Mouse (Mus musculus): Measurements from ENCODE around the gene Trafd1.

Trafd1 gene

DNA sequence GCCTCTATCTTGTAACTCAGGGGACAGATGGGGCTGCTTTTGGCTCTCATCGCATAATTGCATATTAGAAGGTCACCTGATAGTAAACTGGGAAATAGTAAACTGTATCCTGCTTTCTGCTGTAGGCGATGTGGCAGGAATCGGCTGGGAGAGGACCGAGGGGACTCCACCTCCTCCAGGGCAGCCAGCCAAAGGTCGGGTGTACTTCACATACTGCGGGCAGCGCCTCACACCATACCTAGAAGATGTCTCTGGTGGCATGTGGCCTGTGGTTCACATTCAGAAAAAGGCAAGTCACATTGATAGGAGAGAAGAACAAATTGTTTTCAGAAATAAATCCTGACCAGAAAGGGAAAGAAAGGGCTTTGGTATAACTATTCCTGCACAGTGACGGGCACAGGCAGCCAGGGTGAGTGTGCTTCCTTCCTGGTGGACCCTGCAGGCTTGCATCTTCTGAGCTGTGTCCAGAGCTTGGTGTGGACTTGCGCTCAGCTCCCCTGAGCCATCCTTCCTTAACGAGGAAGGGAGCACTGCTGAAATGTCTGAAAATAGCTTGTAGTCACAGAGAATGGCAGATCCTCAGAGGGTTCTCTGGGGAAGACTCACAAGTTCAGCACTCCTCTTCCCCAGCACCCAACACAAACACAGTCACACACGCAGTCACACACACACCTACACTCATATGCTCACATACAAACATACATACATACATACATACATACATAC, 55.9 kb downstream of the Trafd1 start:
- DNase-seq = no peak

DNA sequence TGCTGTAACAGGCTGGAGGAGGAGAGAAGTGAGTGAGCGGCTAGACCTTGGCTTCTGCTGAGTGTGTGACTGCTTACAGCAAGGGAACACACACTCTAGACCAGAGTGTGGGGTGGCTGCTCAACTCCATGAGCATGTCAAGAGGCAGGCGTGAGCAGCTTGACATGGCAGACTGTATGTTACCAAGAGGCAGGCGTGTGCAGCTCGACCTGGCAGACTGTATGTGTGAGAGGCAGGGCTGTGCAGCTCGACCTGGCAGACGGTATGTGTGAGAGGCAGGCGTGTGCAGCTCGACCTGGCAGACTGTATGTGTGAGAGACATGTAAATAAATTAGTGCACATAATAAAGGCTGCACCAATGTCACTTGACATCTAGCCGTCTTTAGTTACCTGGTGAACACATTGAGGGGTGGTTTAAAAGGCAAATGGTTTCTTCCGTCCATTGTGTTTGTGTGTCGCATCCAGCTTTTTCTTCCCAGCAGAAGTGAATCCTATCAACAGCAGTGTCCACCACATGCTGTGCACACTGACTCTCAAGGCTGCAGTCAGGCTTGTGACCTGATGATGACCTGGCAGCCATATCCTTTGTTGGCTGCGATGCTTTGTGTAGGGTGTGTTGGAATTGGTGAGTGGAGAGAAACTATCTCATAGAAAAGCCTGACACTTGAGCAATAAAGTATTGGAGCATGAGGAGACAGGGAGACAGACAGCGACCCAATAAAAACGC, 59.2 kb downstream of the Trafd1 start:
- no peak for DNase-seq
